Mouse (Mus musculus) thymus, adult 2 months (tissue): Measurements from ENCODE around the gene Kat2b.

Experiments
- CTCF ChIP-seq: fragments of 200-500 bp; IDR thresholded peaks from 2 replicates; pipeline ENCODE4 v1.5.1; 2012; ENCODE audit warnings: mild to moderate bottlenecking, control low read depth, low read length, moderate library complexity, borderline replicate concordance; ENCODE audit not compliant: control insufficient read depth, poor library complexity, insufficient read depth; ENCODE audit errors: extremely low read depth
- POLR2A ChIP-seq: fragments of 200-500 bp; IDR thresholded peaks from 2 replicates; pipeline ENCODE4 v1.6.1; 2012; ENCODE audit warnings: mild to moderate bottlenecking, low read length, control low read depth, moderate library complexity; ENCODE audit not compliant: control insufficient read depth, poor library complexity, insufficient read depth; ENCODE audit errors: extremely low read depth

GRCm38 (mm10) chr17:53622125-53622524 lies 55.5 kb downstream of the Kat2b start:
- no peak for TF ChIP-seq CTCF
- TF ChIP-seq POLR2A = no peak
